In genomic region chr16:92926853-92927252, GRCm38 (mm10) we compare ENCODE assay signal across 26 mouse cellular contexts.
DNase-seq lines count a peak whose midpoint lies in the region; ATAC-seq lines count a peak whose summit lies in the region.
"Had no signal": no experiment of that assay in that cellular context is flagged by ENCODE, and none has a peak within 500 bp of the region (broad histone marks: within the 10 kb centered on the region; RNA-seq: fewer than 3 reads in every experiment).

No protein-coding gene starts in this region.

- peaks cover 17% of the 10 kb centered on the region for H3K27me3 ChIP-seq in megakaryocyte, embryonic 14.5 days (replicated peaks)
- H3K27me3 ChIP-seq: CH12.LX, Patski had no signal

- H3K36me3 ChIP-seq in megakaryocyte, embryonic 14.5 days (replicated peaks; ENCODE audit: low read length): no peaks in the 10 kb centered on the region
- H3K36me3 ChIP-seq: G1E; heart, embryonic 10.5 days; heart, embryonic 13.5 days had no signal

- peak overlapping the region; percentile 70 for H3K4me3 ChIP-seq in megakaryocyte, embryonic 14.5 days (replicated peaks)
- H3K4me3 ChIP-seq: heart, adult 2 months; heart, embryonic 10.5 days; heart, embryonic 13.5 days had no signal

- no peaks in the 10 kb centered on the region for H3K9me3 ChIP-seq in megakaryocyte, embryonic 14.5 days
- H3K9me3 ChIP-seq: G1E; heart, embryonic 10.5 days; heart, embryonic 13.5 days had no signal

- DNase-seq in 3134 (ENCODE audit: extremely low read depth, insufficient read length, low spot score): peak; percentile 34
- no peak for DNase-seq in gastrocnemius, adult 18-20 months (ENCODE audit: low spot score)
- no peak for DNase-seq in kidney, postnatal 36 days
- DNase-seq: adrenal gland, postnatal 10 days; adrenal gland, postnatal 36 days; B cell, adult 2 months; cerebellum, adult 11 months; cerebellum, adult 2 months; cerebellum, adult 9-11 months; cerebellum, postnatal 25 days; gastrocnemius, postnatal 10 days; gastrocnemius, postnatal 36 days; heart, adult 2 months; heart, postnatal 14 days; heart, postnatal 4 days had no signal

- H3K4me1 ChIP-seq in megakaryocyte, embryonic 14.5 days: peaks cover 55% of the 10 kb centered on the region
- H3K4me1 ChIP-seq: heart, embryonic 10.5 days; heart, embryonic 13.5 days had no signal

- ATAC-seq in megakaryocyte, adult 5-6 weeks (ENCODE audit: poor library complexity, severe bottlenecking): no peak
- 0 out of 2 replicates have a peak, but pooled peaks have one; percentile 18 for ATAC-seq in erythroblast, adult 5-6 weeks (replicated peaks; ENCODE audit: low FRiP score, poor library complexity, severe bottlenecking)
- ATAC-seq: forebrain, embryonic 14.5 days; hindbrain, postnatal 0 days; inflammation-experienced regulatory T-cells, adult 6 months; Patski had no signal
